Mouse (Mus musculus) megakaryocyte, embryonic 14.5 days (primary cell): Measurements from ENCODE around the gene Lrg1.

ENCODE experiments used
- FLI1 ChIP-seq: IDR thresholded peaks from 2 replicates; pipeline ENCODE4 v1.6.1; 2012; ENCODE audit warnings: low read length, inconsistent platforms, mixed read lengths
- GATA1 ChIP-seq: IDR thresholded peaks from 3 replicates; pipeline ENCODE4 v1.6.1; 2012; ENCODE audit warnings: mixed read lengths, low read length, inconsistent platforms, borderline replicate concordance

DNA sequence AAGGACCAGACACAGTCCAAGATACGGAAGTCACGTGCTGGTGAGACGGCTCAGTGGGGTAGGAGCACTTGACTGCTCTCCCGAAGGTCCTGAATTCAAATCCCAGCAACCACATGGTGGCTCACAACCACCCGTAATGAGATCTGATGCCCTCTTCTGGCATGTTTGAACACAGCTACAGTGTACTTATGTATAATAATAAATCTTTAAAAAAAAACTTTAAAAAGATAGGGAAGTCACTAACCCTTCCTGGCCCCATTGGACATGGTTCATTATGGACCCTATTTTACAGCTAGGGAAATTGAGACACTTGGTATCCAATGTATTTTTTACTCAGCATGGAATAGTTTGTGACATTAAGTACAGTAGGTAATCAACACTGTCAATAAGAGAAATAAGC lies 44.3 kb downstream of the Lrg1 start:
- TF ChIP-seq GATA1: no peak
- TF ChIP-seq FLI1: no peak
